Mouse (Mus musculus) midbrain, embryonic 11.5 days (tissue): Measurements from ENCODE around the gene Dapk1. TPM values are rescaled to one million over a fixed set of nuclear protein-coding genes. Genes with fewer than 3 reads are reported as not detected.

Source experiments
- ATAC-seq: fragments of 200-750 bp; cut with Nextera tagmentation; 2 replicates; pipeline ENCODE4 v1.8.0; 2017; ENCODE audit warnings: moderate TSS enrichment, moderate library complexity; ENCODE audit not compliant: low FRiP score
- DNase-seq: peaks from one replicate; pipeline ENCODE4 v3.0.0; 2015; ENCODE audit warnings: low spot score; ENCODE audit errors: missing footprints
- H3K27ac ChIP-seq: fragments of 300-500 bp; sonication (generic); 2 replicates; pipeline ENCODE4 v1.5.1; 2014; ENCODE audit warnings: low read depth, low read length
- H3K27me3 ChIP-seq: fragments of 300-500 bp; sonication (generic); 2 replicates; pipeline ENCODE4 v1.6.1; 2014; ENCODE audit warnings: mild to moderate bottlenecking, low read length, moderate library complexity, mixed read lengths; ENCODE audit not compliant: control insufficient read depth, insufficient read depth
- H3K36me3 ChIP-seq: fragments of 300-500 bp; sonication (generic); 2 replicates; pipeline ENCODE4 v1.6.1; 2014; ENCODE audit warnings: mild to moderate bottlenecking, low read length, moderate library complexity, mixed read lengths; ENCODE audit not compliant: control insufficient read depth, insufficient read depth
- H3K4me1 ChIP-seq: fragments of 300-500 bp; sonication (generic); 2 replicates; pipeline ENCODE4 v1.6.1; 2014; ENCODE audit warnings: low read length; ENCODE audit not compliant: control insufficient read depth, insufficient read depth
- H3K4me2 ChIP-seq: fragments of 300-500 bp; sonication (generic); 2 replicates; pipeline ENCODE4 v1.6.1; 2014; ENCODE audit warnings: mild to moderate bottlenecking, moderate library complexity
- H3K4me3 ChIP-seq: fragments of 300-500 bp; sonication (generic); 2 replicates; pipeline ENCODE4 v1.5.1; 2014; ENCODE audit warnings: low read depth, low read length
- H3K9ac ChIP-seq: fragments of 300-500 bp; sonication (generic); 2 replicates; pipeline ENCODE4 v1.6.1; 2014; ENCODE audit warnings: low read length
- H3K9me3 ChIP-seq: fragments of 300-500 bp; sonication (generic); 2 replicates; pipeline ENCODE4 v1.6.1; 2016; ENCODE audit warnings: low read length; ENCODE audit not compliant: control insufficient read depth
- WGBS: fragments of 180-500 bp; shearing (Covaris S2); extraction: QIAGEN DNeasy Blood & Tissue Kit; methylation state at CpG from one replicate; pipeline ENCODE4 v1.1.7; 2014; 5-methylcytosine and 5-hydroxymethylcytosine counted together
- polyA plus RNA-seq: library from polyadenylated mRNA; unstranded; fragments of >200 nt; fragmentation: Nextera tagmentation; extraction: Ambion mirVana; gene quantifications from 2 replicates; pipeline ENCODE4 v1.2.1, GENCODE M21; 2014

Gene Dapk1
- polyA plus RNA-seq, 1 experiment from 2014 or later = 17.2 TPM

DNA sequence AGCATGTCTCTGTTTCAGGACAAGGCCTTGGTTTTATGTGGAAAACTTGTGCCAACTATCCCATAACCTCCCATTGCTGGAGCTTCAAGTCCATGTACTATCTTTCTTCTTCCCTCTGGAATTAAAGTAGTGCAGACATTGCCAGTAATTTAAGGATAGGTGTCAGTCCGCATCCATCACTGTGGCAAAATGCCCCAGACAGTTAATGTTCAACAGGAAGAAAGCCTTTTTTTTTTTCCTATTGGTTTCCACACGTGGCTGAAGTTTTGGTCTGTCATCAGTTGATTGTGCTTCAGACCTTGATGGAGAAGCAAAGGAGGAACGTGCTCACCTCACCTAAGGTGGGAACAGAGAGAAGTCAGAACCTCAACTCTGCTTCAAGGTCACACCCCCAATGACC, 23.2 kb upstream of the Dapk1 start:
- ATAC-seq = no peak

DNA sequence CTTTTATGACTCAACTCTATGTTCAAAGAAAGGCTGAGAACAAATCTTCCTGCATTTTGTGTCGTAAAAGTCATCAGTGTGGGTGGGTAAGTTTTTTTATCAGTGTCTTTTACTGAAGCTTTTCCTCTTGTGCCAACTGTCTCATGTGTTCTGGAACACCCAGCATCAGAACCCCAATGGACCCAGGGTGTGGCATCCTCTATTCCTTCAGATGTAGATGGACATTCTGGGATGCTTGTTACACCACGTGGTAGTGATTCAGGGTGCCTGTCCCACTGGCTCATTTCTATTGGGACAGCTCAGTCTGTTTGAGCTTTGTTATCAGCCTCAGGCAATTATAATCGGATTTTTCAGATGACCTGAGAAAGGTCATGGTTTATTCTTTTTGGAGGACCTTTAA, 6.9 kb upstream of the Dapk1 start:
- DNase-seq (no peak), ATAC-seq (no peak)
- H3K27ac ChIP-seq = no peak overlapping the region
- H3K36me3 ChIP-seq = no peaks in the 10 kb centered on the region
- H3K4me3 ChIP-seq = no peak overlapping the region
- H3K9me3 ChIP-seq = no peaks in the 10 kb centered on the region
- WGBS = 80% methylated on average over 3 of the region's 3 CpGs
- no peak overlapping the region for H3K9ac ChIP-seq
- H3K4me1 ChIP-seq = no peaks in the 10 kb centered on the region
- H3K27me3 ChIP-seq = no peaks in the 10 kb centered on the region
- H3K4me2 ChIP-seq = no peak overlapping the region

More for the DNA sequence above, 23.2 kb upstream of the Dapk1 start:
- Histone ChIP-seq H3K9me3 (no peaks in the 10 kb centered on the region), H3K27ac (no peak overlapping the region), H3K4me1 (no peaks in the 10 kb centered on the region), H3K27me3 (no peaks in the 10 kb centered on the region), H3K4me3 (no peak overlapping the region), H3K4me2 (no peak overlapping the region), H3K9ac (no peak overlapping the region), H3K36me3 (no peaks in the 10 kb centered on the region)
- DNase-seq = peak; percentile 26
- 93% methylated on average over 3 of the region's 3 CpGs for WGBS

DNA sequence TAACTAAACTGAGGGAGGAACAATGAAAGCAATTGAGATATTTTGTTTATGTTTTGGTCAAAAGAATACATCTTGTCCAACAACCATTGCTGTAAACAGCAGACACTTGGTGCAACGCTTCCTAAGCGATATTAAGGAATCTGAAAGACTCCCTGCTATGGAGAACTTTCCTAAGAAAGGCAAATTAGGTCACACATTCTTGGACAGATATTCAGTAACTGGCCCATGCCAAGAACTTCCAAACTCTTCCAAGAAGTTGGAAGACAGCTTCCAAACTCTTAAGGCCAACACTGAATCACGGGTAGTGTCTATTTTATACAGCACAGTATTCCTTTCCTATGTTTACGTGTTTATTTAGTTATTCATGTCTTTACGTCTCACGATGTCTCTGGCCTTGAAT, 6.2 kb upstream of the Dapk1 start:
- H3K4me1 ChIP-seq = no peaks in the 10 kb centered on the region
- no peak overlapping the region for H3K4me2 ChIP-seq
- H3K27me3 ChIP-seq = no peaks in the 10 kb centered on the region
- DNase-seq (no peak), ATAC-seq (no peak)
- H3K27ac ChIP-seq = no peak overlapping the region
- H3K36me3 ChIP-seq = no peaks in the 10 kb centered on the region
- H3K4me3 ChIP-seq = no peak overlapping the region
- no peaks in the 10 kb centered on the region for H3K9me3 ChIP-seq
- 93% methylated on average over 6 of the region's 6 CpGs for WGBS
- no peak overlapping the region for H3K9ac ChIP-seq

DNA sequence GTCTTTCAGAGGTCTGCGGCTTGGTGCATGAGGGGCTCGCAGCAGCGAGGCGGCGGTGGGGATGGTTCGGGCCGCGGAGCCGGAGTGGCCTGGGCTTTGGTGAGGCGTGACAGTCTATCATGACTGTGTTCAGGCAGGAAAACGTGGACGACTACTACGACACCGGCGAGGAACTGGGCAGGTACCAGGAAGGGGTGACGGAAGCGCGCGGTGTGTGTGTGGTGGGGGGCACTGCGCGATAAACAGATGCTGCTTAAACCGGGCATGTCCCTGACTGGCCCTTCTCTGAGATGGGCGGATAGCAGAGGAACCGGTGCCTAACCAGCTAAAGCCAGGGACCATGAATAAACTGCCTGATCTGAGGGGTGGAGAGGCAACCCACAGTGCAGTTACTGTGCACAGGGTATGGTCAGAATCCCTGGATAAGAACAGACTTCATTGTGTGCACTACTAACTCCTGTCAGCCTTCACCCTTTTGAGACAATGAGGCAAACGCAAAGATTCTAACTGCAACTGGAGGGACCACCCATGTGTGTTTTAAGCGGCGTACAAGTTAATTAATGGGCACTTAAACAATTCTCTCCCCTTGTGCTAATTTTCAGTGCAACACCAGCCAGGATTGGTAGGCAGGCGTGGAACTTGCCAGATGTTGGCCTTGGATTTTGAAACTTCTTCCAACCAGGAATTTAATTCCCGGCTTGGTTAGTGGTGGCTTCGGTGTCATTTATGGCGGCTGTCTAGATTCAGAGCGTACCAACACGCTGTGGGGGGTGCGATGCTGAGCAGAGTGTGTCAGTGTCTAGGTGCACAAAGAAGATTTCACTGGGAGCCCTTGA, 887 bp downstream of the Dapk1 start:
- DNase-seq (peak; percentile 94), ATAC-seq (peak; percentile 70)
- H3K4me1 ChIP-seq = no peaks in the 10 kb centered on the region; the same call in 1 of the 2 replicates
- peak overlapping the region; percentile 64 for H3K4me2 ChIP-seq
- no peaks in the 10 kb centered on the region for H3K9me3 ChIP-seq
- WGBS = 12% methylated on average over 33 of the region's 34 CpGs
- peak overlapping the region; percentile 75 for H3K9ac ChIP-seq
- H3K4me3 ChIP-seq = peak overlapping the region; percentile 63
- H3K36me3 ChIP-seq = 0 out of 2 replicates have a peak, but pooled peaks cover 2% of the 10 kb centered on the region
- H3K27ac ChIP-seq = peak overlapping the region; percentile 71
- no peaks in the 10 kb centered on the region for H3K27me3 ChIP-seq

DNA sequence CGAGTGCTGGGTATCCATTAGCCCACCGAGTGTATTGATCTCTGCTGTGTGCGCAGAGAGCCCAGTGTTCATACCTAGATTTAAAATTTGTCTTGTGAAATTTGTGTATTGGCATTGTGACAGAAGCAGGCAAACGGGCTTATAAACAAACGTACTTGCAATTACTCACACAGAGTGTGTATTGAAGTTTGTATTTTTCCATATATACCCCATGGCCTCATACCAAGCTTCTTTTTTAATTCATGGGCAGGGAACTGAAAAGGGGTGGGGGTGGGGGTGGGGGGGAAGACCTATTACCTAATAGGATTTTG, 1.5 kb downstream of the Dapk1 start:
- no peak overlapping the region for H3K27ac ChIP-seq
- no peaks in the 10 kb centered on the region for H3K9me3 ChIP-seq
- no peaks in the 10 kb centered on the region; the same call in 1 of the 2 replicates for H3K4me1 ChIP-seq
- no peak for ATAC-seq
- H3K36me3 ChIP-seq = 0 out of 2 replicates have a peak, but pooled peaks cover 2% of the 10 kb centered on the region
- peak overlapping the region; percentile 63 for H3K4me3 ChIP-seq
- peak overlapping the region; percentile 64 for H3K4me2 ChIP-seq
- no peak overlapping the region for H3K9ac ChIP-seq
- no peaks in the 10 kb centered on the region for H3K27me3 ChIP-seq
- WGBS = 65% methylated on average over 5 of the region's 5 CpGs
- DNase-seq = no peak

DNA sequence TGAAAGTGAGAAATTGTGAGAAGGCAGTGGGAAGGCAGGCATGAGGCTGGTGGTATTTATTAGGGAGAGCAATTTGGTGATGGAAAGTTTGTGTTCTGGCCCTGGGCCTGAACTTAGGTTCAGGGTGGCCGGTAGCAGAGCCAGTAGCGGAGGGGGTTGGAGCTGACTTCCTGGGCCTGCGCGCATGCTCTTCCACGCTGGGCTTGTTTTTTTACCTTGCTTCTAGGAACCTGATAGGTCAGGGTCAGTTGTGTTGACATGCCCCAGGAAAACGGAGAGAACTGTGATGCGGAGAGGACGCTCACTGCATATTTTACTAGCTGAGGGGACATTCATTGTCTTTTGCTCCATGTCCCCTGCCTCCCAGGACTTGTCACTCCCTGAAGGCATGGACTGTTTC, 5.7 kb downstream of the Dapk1 start:
- Histone ChIP-seq H3K9ac (no peak overlapping the region), H3K4me3 (no peak overlapping the region), H3K9me3 (no peaks in the 10 kb centered on the region), H3K4me2 (no peak overlapping the region), H3K27ac (no peak overlapping the region), H3K4me1 (peaks cover 2% of the 10 kb centered on the region; the same call in 1 of the 2 replicates), H3K36me3 (0 out of 2 replicates have a peak, but pooled peaks cover 2% of the 10 kb centered on the region), H3K27me3 (no peaks in the 10 kb centered on the region)
- WGBS = 92% methylated on average over 8 of the region's 8 CpGs
- ATAC-seq = no peak
- no peak for DNase-seq

DNA sequence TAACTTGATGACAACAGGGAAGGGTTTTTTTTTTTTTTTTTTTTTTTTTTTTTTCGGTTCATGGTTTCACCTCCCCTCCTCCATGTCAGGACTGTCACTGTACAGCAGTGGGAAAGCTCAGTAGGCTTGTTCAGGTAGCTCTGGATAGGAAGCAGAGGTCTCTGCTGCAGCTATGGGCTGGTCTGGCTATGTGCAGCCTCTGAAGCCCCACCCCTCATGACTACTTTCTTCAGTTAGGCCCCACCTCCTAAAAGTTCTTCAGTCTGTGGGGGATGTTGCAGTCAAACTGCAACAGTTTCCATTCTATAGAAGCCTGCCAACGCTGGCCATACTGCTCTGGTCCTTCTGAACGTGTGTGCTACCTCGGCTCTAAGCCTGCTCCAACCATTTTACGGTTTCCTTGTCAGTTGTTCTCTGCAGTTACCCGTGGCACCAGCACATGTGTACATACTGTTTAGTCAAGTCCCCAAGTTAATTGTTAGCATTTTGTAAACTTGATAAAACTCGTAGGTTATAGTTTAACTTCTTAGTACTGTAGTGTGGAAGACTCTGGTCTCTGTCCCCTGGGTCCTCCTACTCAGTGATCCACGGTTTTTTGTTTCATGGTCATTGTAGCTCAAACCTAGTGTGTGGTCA, 6.8 kb downstream of the Dapk1 start:
- 0 out of 2 replicates have a peak, but pooled peaks cover 2% of the 10 kb centered on the region for H3K4me1 ChIP-seq
- no peaks in the 10 kb centered on the region for H3K9me3 ChIP-seq
- 0 out of 2 replicates have a peak, but pooled peaks cover 2% of the 10 kb centered on the region for H3K36me3 ChIP-seq
- WGBS = 88% methylated on average over 8 of the region's 8 CpGs
- ATAC-seq = no peak
- no peak overlapping the region for H3K9ac ChIP-seq
- no peaks in the 10 kb centered on the region for H3K27me3 ChIP-seq
- no peak overlapping the region for H3K4me2 ChIP-seq
- H3K4me3 ChIP-seq = no peak overlapping the region
- DNase-seq = no peak
- H3K27ac ChIP-seq = no peak overlapping the region

DNA sequence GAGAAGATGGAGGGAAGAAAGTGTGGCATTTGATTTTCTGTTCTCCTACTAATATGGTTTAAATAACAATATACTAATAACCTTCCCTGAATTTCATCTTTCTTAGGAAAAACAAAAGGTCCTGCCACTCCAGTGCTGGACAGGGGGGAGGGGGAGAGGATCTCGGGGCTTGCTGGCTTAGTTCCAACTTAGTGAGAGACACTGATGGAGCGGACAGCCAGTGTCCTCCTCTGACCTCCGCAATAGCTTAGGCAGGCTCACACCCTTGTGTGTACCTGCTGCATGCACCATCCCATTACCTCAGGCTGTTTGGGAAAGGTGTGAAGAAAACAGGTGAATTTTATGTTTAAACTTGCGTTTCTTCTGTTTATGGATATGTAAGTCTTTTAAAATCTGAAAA, 7.5 kb downstream of the Dapk1 start:
- no peak overlapping the region for H3K27ac ChIP-seq
- no peaks in the 10 kb centered on the region for H3K9me3 ChIP-seq
- H3K9ac ChIP-seq = no peak overlapping the region
- H3K4me2 ChIP-seq = no peak overlapping the region
- H3K27me3 ChIP-seq = no peaks in the 10 kb centered on the region
- no peak for DNase-seq
- 0 out of 2 replicates have a peak, but pooled peaks cover 2% of the 10 kb centered on the region for H3K36me3 ChIP-seq
- no peak for ATAC-seq
- H3K4me3 ChIP-seq = no peak overlapping the region
- 0 out of 2 replicates have a peak, but pooled peaks cover 2% of the 10 kb centered on the region for H3K4me1 ChIP-seq
- 71% methylated on average over 4 of the region's 4 CpGs for WGBS

DNA sequence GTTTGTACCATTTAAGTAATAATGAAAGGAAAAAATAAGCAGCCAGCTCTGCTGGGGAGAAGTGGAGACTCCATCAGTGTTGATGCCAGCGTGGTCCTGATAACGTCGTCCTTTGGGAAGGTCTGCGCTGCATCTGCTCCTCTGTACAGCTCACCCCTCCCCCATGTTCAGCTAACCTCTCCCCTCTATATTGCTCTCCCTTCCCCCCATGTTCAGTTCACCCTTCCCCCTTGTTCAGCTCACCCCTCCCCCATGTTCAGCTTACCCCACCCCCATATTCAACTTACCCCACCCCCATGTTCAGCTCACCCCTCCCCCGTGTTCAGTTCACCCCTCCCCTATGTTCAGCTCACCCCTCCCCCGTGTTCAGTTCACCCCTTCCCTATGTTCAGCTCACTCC, 8.8 kb downstream of the Dapk1 start:
- Histone ChIP-seq H3K4me2 (no peak overlapping the region), H3K27me3 (no peaks in the 10 kb centered on the region), H3K27ac (no peak overlapping the region), H3K36me3 (no peaks in the 10 kb centered on the region), H3K4me3 (no peak overlapping the region), H3K9me3 (no peaks in the 10 kb centered on the region), H3K4me1 (0 out of 2 replicates have a peak, but pooled peaks cover 2% of the 10 kb centered on the region), H3K9ac (no peak overlapping the region)
- WGBS = 53% methylated on average over 6 of the region's 6 CpGs
- DNase-seq (peak; percentile 87), ATAC-seq (peak; percentile 70; the same call in 1 of the 2 replicates)
